Mouse (Mus musculus) naive thymus-derived CD4-positive, alpha-beta T cell, adult 2 months (primary cell): ENCODE measurements around the gene Gpr171.
A peak's percentile ranks its signal among the peaks of the same experiment; 100 is the strongest.
"Not testable (repeated sequence)": the region's sequence is repeated elsewhere in the genome, so short reads cannot be mapped to it uniquely, and the experiment has no call there.

Experiments used
- DNase-seq: peaks from one replicate; pipeline ENCODE4 v3.0.0-alpha.2; 2011; ENCODE audit warnings: low read depth

Gene Gpr171

DNA sequence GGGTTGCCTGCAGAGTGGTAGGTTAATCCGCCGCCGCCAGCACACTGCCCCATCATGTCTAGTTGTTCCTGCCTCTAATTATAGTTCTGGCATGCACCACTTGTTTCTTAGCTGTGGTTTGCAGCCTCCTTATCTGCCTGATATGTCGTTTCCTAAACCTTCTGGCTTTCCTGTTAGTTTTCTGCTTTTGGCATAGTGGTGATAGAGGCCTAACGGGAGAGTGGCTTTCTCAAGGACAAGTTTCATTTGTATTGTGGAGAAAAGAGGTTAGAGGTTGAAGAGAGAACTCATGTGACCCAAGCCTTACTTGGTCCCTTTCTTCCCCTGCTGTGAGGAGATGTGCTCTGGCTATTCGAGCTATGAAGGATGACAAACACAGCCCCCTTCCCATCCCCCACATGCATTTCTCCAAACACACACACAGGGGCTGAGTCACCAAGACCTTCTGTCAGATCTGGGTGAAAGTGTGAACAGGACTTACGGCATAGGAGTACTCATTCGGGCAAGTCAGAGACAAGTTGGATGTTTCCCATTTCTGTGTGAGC lies 12.4 kb upstream of the Gpr171 start:
- DNase-seq = no peak

DNA sequence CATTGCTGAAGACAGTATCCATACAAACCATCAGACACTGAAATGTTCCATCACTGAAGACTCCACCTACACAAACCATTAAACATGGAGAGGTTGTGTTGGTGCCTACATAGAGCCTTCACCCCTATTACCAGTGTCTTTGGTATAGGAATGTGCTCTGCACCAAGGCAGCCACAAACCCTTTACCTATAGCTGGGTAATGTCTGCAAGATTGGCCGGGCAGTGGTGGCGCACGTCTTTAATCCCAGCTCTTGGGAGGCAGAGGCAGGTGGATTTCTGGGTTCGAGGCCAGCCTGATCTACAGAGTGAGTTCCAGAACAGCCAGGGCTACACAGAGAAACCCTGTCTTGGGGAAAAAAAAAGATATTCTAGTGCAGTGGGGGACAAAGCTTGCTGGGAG lies 11.7 kb upstream of the Gpr171 start:
- DNase-seq = not testable (repeated sequence)

DNA sequence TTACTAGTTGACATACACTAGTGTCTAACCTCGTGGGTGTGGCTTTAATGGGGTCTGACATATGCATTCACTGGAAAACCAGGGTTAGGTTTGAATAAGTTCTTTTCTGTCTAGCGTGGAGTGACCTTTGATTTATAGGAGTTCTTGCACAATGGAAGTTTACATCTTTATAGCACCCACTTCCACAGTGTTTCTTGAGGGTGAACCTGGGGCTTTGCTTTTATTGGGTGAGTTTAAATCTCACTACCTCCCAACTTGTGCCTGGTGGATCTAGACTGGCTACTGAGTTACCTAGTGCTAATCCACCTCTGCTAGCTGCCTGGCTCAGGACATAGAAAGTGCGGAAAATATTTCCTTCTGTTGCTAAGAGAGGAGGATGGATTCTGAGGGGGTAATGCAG lies 10.3 kb upstream of the Gpr171 start:
- no peak for DNase-seq

DNA sequence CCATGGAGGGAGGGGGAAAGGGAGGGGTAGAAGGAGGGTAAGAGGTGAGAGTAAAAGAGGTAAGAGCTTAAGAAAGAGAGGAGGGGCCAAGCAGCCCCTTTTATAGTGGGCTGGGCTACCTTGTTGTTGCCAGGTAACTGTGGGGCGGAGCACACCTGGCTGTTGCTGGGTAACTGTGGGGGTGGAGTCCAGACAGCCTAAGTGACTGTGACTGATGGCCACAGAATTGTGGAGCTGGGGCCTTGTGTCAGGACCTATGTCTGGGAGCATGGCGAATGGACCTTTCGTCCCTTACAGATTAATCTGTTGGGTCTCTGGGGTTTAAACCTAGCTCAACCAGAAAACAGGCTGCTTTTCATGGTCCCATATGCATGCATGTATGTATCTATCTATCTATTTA lies 8.2 kb upstream of the Gpr171 start:
- not testable (repeated sequence) for DNase-seq

DNA sequence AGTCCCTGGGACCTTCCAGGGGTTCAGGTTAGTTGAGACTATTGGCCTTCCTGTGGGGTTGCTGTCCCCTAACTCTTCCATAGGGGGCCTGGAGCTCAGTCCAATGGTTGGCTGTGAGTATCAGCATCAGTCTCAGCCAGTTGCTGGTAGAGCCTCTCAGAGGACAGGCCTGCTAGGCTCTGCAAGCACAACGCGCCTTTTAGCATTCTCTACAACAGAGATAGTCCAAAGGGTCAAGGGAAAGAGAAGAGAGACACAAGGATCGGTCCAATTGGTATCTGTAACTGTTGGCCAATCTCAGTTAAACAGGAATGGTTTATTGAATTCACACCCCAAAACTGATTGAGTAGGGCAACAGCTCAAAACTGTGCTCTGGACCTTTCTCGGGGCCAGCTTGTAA lies 5.8 kb upstream of the Gpr171 start:
- DNase-seq = no peak

DNA sequence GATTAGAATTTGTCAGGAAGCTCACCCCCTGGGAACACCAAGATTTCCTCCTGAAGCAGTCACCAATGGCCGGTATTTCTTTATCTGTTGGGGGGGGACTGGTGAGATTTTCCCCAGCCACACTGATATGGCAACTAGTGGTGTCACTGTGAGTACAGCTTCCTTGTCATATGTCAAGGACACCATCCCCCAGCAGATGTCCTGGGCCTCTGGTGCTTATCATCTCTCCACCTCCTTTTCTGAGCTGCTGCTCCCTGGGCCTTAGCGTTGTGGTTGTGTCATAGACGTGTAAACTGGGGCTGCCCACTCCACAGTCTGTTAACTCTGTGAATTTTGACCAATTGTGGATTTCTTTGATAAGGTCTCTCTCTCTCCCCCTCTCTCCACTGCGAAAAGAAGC lies 2.8 kb upstream of the Gpr171 start:
- DNase-seq = no peak

DNA sequence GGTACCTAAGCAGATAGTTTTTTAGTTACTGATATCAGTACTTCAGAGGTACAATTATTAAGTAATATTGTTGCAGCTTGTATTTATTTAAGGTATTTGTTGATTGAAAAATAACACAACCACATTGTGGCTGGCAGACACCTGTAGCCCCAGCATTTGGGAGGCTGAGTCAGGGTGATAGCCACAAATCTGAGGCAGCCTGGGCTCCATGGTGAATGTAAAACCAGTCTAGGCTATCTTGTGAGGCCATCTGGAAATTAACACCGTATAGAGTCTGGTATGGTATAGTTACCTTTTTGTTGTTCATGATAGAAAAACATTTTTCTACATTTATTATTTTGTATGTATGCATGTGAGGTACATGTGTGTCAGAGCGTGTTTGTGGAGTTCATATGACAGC lies 525 bp upstream of the Gpr171 start:
- no peak for DNase-seq

DNA sequence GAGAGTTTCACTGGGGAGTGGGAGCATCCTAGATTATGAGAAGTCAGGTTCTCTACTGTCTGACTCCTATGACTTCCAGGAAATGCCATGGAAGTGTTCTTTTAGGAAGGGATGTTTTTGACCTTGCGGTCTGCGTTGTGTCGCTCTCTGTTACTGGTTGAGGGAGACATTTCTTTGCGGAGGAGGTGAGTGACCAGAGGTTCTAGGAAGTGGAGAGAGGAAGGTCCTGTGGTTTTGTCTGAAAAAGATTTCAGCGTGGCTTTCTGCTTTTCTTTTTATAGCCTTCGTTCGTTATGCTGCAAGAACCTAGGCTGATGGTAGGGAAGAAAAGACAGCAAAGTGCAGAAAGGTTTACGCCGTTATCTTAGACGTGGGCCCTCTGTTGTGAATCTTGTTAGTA lies 3.1 kb downstream of the Gpr171 start:
- DNase-seq = no peak

DNA sequence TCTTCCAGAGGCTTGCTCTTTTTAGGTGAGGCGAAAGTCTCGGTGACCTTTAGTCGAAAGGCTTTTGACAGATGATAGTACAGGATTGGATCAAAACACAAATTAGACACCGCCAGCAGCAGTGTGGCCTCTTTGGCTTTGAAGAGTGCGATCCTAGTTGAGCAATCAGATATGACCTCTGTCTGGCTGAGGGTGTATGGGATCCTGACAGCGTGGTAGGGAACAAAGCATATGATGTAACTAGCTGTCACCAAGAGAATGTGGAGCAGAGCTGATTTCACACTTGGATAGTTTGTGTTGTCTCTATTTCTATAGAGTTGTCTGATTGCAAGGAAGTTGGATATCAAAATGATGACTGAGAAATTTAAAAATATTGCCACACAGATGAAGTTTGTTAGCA lies 4.2 kb downstream of the Gpr171 start:
- no peak for DNase-seq

DNA sequence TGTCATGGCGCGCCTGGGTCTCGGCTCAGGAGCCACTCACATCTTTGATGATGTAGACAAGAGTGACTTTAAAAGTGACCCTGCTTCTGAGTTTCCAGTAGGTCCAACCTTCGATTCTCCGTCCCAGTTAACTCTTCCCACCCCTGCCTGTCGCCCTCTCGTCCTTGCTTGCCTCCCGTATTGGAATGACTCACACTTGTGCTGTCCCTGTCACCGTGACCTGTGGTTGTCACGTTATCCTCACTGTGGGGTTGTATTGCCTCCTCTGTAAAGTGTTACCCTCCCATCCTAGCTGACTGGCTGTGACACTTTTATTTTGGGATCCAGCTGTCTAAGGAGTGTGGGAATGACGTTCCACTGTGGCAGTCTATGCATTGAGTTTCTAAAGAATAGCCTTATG lies 8.9 kb downstream of the Gpr171 start:
- DNase-seq = no peak

DNA sequence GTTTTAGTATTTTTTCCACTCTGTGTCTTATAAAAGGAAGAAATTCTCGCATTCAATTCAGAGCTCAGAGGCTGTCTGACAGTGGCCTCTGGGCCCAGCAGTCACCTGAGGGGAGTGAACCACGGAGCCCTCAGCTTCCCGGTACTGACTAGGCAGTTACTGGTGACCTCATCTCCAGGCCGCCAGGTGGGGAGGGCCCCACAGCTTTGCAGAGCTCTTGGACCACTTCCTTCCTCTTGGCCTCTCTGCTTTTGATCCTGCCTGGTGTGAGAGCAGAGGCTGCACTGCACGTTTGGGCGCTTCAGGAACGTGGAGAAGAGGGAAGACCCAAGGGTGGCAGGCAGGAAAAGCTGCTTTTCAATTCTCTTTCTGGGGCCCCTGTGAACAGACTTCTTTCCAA lies 20.7 kb downstream of the Gpr171 start:
- peak; percentile 67 for DNase-seq

DNA sequence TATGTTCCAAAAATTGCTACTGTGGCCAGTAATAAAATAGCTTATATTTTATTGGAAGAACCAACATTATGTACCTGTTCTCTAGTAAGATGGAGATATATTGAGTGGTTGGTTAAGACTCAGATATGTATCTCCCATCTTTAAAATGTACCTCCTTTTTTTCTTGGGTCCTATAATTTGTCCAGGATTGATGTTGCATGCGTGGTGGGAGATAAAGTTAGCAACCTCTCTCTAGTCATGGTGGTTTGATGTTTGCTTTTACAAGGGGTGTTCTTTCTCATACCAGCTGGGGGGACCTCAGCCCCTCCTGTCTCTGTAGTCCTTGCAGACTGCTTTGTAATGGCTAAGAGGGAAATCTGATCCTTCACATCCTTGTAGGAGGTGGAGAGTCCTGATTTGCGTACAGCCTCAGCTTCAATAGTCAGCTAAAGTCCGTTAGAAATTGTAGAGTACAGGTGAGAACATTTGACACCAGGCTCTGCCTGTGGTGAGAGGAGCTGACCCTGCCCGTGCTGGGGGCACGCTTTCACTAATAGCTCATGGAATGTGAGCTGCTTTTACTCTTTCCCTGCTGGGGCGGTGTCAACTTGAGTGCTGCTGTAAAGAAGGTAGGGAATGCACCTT lies 21.2 kb downstream of the Gpr171 start:
- no peak for DNase-seq

DNA sequence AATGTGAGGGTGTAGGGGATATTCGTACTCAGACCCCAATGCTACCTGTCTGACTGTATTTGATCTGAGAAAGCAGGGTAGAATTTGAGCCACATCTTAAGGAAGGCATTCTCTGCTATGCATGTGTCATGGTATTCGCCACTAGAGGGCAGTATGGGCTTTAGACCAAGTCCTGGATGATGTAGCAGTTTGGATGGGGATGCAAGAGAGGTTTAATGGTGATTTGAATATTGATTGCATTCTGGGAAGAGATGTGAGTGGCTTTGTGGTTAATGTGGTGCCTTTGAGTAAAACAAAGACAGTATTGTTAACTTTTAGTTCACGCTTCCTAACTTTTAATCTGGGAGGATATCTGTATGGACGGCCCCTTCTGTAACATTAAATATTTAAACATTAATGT lies 22.3 kb downstream of the Gpr171 start:
- peak; percentile 90 for DNase-seq

DNA sequence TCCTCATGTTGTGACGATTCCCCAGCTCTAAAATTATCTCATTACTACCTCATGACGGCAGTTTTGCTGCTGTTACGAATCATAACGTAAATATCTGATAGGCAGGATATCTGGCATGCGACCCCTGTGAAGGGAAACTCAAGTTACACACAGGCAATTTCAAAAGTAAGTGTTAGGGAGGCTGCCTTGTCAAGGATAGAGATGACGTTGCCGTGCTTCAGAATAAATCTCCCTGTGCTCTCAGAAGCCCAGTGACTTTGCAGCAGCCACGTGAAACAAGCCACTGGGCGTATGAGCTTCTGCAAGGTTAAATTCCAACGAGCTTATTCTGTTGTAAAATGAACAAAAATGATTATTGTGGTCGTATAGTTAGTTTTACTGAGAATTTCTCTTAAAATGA lies 23.0 kb downstream of the Gpr171 start:
- DNase-seq = no peak

DNA sequence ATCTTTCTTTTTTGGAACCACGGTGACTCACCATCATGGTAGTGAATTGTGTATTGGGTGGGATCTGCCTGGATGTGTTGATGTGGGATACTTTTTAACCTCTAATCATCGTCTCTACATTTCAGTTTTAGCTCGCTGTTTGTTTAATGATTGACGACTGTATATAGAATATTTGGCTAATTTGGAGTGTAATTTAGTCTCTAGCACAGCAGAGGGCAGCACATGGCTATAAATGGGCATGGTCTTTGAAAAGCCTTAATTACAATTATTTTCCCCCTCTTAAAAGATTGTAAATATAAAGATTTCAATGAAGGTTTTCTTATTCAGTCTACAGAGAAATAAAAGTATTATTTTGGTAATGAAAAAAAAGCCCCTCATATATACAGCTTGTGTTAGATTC lies 24.3 kb downstream of the Gpr171 start:
- DNase-seq = peak; percentile 58

DNA sequence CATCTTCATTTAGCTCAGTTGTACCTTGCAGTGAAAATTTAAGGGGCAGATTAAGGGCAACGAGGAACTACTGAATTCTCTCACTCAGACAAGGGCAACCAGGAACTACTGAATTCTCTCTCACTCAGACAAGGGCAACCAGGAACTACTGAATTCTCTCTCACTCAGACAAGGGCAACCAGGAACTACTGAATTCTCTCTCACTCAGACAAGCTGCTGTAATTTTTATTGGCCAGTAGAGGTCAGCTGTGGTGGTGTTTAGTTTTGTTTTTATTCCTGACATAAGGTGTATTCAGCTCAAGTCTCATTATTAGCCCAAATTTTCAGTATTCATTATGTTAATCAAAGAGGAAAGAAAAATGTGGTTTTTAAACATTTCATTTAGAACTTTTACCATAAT lies 32.5 kb downstream of the Gpr171 start:
- not testable (repeated sequence) for DNase-seq

DNA sequence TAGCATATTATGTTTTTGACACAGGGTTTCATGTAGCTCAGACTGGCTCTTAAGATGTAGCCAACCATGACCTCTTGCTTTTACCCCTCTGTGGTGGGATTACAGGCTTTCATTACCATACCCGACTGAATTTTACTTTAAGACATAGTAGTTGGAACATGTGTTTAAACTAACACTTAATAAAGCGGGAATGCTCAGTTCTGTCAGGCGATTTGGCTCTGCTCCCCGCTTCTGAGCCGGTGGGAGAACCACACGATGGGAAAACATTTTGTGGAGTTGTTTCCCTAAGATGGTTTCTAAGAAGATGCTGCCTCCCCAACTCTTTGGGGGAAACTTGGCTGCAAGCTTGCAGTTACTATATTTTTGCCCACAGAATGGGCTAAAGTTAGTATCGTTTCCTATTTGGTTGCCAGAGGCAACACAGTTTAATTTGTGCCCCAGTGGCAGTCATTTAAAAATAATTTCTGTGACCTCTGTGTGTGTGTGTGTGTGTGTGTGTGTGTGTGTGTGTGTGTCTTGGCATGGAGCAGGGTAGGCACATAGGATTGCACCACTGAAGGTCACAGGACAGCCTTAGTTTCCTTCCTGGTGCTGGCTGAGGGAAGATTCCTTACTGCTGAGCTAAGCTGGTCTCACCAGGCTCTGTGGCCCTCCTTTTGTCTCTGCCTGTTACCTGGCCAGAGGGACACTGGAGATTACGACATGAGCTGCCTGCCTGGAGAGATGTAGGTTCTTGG lies 34.9 kb downstream of the Gpr171 start:
- DNase-seq = no peak

DNA sequence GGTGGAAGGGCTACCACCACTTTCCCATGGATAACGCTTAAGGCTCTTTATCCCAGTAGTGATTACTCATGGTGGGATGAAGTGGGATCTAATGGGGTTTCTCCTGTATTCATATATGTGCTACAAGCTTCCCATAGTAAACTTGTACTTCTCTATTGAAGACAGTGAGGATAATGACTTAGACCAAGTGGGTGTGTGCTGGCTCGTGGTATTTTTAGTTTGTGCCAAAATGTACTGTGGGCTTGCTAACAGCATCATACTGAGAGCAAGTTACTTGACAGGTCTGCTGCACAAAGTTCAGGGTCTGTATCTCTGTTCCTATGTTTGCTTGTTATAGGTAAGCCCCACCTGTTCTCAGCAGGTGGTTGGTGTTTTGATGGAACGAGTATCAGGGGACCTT lies 35.7 kb downstream of the Gpr171 start:
- no peak for DNase-seq

DNA sequence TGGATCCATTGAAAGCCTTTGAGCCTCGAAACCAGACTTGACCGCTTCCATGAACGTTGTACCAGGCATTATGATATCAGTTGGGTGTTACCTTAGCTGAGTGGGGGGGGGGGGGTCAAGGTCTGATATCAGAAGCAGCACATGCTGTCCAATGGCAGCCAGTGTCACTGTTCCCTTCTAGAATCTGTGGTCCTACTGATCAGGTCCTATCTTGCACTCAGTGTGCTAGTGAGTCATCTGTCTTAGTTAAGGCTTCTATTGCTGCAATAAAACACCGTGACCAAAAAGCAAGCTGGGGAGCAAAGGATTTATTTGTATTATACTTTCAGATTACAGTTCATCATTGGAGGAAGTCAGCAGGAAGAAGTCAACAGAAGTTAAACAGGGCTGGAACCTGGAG lies 38.2 kb downstream of the Gpr171 start:
- no peak for DNase-seq

DNA sequence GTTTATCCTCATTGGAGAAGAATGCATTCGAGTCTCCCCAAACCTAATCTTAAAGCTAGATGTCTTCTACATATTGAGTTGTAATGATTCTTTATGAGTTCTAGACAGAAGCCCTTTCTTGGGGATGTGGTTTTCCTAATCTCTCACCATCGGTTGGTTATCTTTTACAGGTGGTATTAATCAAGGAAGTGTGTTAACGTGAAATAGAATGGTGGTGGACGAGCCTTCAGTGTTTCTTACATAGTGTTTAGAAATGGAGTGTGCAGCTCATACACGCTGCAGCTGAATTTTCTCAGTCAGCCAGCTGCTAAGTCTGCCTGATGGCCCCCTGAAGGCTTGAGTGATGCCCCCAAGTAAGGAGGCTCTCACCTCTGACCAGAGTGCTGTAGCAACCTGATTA lies 39.5 kb downstream of the Gpr171 start:
- DNase-seq = no peak

DNA sequence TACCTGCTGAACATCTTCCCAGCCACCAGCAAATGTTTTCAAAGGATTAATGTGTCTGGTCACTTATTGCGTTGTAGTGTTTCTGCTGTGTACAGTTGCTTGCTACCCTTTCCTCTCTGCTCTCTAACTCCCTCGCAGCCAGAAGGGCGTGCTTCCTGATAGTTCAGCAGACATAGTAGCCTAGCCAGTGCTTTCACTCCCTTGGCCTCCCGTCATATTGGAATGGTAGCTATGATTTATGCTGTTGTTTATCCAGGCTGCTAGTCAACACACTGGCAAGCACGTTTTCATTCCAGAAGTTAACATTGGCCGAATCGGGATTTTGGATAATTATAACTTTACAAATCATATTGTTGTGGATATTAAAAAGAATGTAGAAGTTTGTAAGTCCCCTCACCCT lies 41.5 kb downstream of the Gpr171 start:
- DNase-seq = no peak

DNA sequence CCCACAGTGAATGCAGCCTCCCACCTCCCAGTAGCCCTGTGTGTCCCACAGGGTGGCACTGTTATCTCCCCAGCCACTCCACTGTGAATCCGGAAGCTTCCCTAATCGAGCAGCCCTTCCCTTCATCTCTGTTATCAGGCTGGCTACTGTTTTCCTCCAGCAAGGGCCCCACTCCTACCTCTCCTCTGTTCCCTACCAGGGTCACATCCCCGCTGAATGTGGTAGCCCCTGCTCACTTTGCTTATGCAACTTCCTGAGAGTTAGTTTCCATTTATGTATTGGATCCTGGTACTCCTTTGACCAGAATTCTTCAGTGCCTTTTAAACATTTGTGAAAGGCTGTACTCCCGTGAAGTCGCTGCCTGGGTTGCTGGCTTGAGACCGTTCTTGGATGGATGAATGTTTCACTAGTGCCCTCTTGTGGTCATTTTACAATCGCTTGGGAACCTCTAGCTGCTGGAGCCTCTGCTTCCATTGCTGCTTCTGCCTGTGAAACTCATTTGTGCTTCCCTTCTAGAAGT lies 42.5 kb downstream of the Gpr171 start:
- peak; percentile 76 for DNase-seq

DNA sequence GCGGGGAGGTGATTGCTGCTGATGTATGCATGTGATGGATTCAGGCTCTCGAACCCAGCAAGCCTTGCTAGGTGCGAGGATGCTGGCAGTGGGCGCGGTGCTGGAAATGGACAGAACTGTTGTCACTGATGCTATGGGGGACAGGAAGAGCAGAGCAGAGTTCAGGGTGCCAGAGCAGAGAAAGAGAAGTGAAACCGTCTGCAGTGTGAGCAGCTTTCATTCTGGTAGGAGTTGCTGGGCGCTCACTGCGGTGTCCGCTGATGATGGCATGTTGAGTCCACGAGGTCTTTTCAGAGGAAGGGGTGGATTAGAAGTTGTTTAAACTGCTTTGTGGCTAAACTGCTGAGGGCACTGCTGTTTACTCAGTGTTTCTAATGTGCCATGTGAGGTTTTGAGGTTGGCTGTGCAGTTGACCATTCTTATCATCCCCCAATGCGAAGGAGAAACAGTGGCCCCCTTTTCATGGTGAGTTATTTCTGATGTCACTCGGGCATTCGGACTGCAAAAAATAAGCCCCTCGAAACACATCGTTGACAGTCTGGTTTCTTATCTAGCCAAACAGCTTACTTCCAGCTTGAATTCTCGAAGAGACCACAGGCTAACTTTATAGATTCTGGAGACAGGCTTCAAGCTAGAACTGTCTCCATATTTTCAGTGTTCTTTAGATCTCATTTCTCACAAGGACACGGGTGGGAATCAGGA lies 46.6 kb downstream of the Gpr171 start:
- no peak for DNase-seq
